Mouse (Mus musculus): ENCODE results near the gene Rnf19b. TPM values are rescaled to one million over a fixed set of nuclear protein-coding genes. Genes with fewer than 3 reads are reported as not detected.
A peak's percentile ranks its signal among the peaks of the same experiment; 100 is the strongest.

Gene Rnf19b
- total RNA-seq, 2 experiments from 2014 or later = 54.7 to 59.3 TPM

- DNase-seq (ENCODE audit: low spot score in 2 of 2) = peak; percentile 90 to 91
These were observed 55.3 kb downstream of the Rnf19b start for GRCm38 (mm10) chr4:129113083-129113988.

GRCm38 (mm10) chr4:129116703-129117102 is 58.6 kb downstream of the Rnf19b start:
- no peak for DNase-seq (ENCODE audit: low spot score in 2 of 2)

- peak in 1 of 2 experiments; percentile 4 for DNase-seq (ENCODE audit: low spot score in 2 of 2)
These were observed 59.8 kb downstream of the Rnf19b start for GRCm38 (mm10) chr4:129117720-129118510.

- DNase-seq (ENCODE audit: low spot score in 2 of 2) = no peak
These were observed 61.6 kb downstream of the Rnf19b start for GRCm38 (mm10) chr4:129119708-129120107.

- DNase-seq (ENCODE audit: low spot score in 2 of 2) = peak; percentile 64 to 78
These were observed 62.7 kb downstream of the Rnf19b start for GRCm38 (mm10) chr4:129120520-129121445.

- DNase-seq (ENCODE audit: low spot score in 2 of 2) = no peak
These were observed 63.6 kb downstream of the Rnf19b start, which contains the start of gene Hpca for GRCm38 (mm10) chr4:129121569-129122086. Hpca (minus strand) TSS chr4:129122036.

GRCm38 (mm10) chr4:129122107-129122506 is 64.0 kb downstream of the Rnf19b start:
- no peak for DNase-seq (ENCODE audit: low spot score in 2 of 2)

GRCm38 (mm10) chr4:129122719-129123118 is 64.6 kb downstream of the Rnf19b start:
- no peak for DNase-seq (ENCODE audit: low spot score in 2 of 2)

- peak; percentile 65 to 79 for DNase-seq (ENCODE audit: low spot score in 2 of 2)
These were observed 66.6 kb downstream of the Rnf19b start for GRCm38 (mm10) chr4:129124652-129125146.

GRCm38 (mm10) chr4:129125736-129126451 is 67.8 kb downstream of the Rnf19b start:
- no peak for DNase-seq (ENCODE audit: low spot score in 2 of 2)

GRCm38 (mm10) chr4:129128582-129129338 is 70.7 kb downstream of the Rnf19b start:
- peak in 1 of 2 experiments; percentile 63 for DNase-seq (ENCODE audit: low spot score in 2 of 2)

GRCm38 (mm10) chr4:129129387-129129786 is 71.3 kb downstream of the Rnf19b start:
- no peak for DNase-seq (ENCODE audit: low spot score in 2 of 2)

- no peak for DNase-seq (ENCODE audit: low spot score in 2 of 2)
These were observed 72.1 kb downstream of the Rnf19b start for GRCm38 (mm10) chr4:129130149-129130548.

- no peak for DNase-seq (ENCODE audit: low spot score in 2 of 2)
These were observed 72.8 kb downstream of the Rnf19b start for GRCm38 (mm10) chr4:129130755-129131303.

- DNase-seq (ENCODE audit: low spot score in 2 of 2) = peak; percentile 74 to 78
These were observed 76.9 kb downstream of the Rnf19b start for GRCm38 (mm10) chr4:129134799-129135585.

All from left cerebral cortex, adult 18-20 months (tissue).